Mouse (Mus musculus): Measurements from ENCODE around the gene Mtap. TPM values are rescaled to one million over a fixed set of nuclear protein-coding genes. Genes with fewer than 3 reads are reported as not detected.
A peak's percentile ranks its signal among the peaks of the same experiment; 100 is the strongest.

The Mtap gene
- total and polyA plus RNA-seq, 3 experiments, result 36.7 to 52.0 (median 45.4) TPM

DNA sequence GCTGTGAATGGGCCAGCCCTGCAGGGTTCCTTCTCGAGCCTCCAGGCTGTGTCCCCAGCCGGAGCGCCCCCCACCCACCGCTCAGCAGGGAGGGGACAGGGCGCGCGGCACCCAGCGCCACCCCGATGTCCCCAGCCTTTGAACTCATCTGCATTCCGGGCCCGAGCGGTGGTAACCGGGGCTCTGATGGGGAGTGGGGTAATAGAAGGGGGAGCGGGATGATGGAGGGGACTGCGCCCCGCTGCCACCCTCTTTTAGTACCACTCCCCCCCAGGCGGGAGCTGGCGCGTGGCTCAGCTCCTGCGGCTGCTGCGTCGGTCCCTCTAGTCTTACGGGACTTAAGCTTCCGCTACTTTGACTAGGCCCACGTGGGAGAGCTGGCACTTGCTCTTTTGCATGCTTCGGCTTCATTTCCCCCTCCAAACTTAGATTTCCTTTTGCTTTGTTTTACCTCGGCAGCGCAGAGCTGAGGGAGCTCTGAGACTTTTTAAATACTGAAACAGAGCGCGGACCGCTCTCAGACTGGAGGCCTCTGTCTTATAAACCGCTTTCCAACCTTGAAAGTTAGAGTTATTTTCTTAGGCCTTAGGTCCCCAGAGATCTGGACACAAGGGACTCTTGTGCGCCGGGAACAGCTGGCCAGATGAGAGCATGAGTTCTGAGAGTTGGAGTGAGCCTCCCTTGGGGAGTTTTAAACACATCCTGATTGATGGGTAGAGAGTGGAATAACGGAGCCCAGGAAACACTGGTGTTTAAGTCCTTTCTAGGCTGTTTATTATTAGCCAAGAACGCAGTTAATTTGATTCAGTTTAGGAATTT, 829 bp downstream of the Mtap start:
- no peaks in the 10 kb centered on the region for H3K27me3 ChIP-seq (ENCODE audit: control insufficient read depth in 1 of 2, insufficient read depth in 2 of 2, low read length in 2 of 2)
- peak; percentile 83 for DNase-seq (ENCODE audit: low read depth, low spot score)
- H3K9ac ChIP-seq (ENCODE audit: control insufficient read depth, low read depth, low read length, poor library complexity, severe bottlenecking), result peak overlapping the region; percentile 90
- peaks cover 0 to 45% of the 10 kb centered on the region in 2 experiments; a peak in 2 of 4 replicates for H3K36me3 ChIP-seq (ENCODE audit: control insufficient read depth in 1 of 2, insufficient read depth in 2 of 2, low read length in 2 of 2)
- H3K4me1 ChIP-seq (ENCODE audit: control insufficient read depth in 1 of 2, insufficient read depth in 2 of 2, low read length in 2 of 2), result peaks cover 7 to 19% of the 10 kb centered on the region in 2 experiments; a peak in 3 of 4 replicates
- no peaks in the 10 kb centered on the region for H3K9me3 ChIP-seq (replicated peaks; ENCODE audit: insufficient read depth, low read length)
- H3K27ac ChIP-seq (ENCODE audit: control insufficient read depth, low read depth, low read length), result peak overlapping the region; percentile 48
- peak overlapping the region; percentile 89 to 91 for H3K4me3 ChIP-seq (ENCODE audit: control insufficient read depth in 1 of 2, insufficient read depth in 1 of 2, low read depth in 2 of 2, low read length in 2 of 2)
- peaks cover 42% of the 10 kb centered on the region for H3K79me2 ChIP-seq (ENCODE audit: control insufficient read depth, insufficient read depth, low read length, poor library complexity)
- TF ChIP-seq ETS1 (IDR thresholded peaks at IDR 0.05; ENCODE audit: low read depth, low read length) (peak; percentile 28; the same call in 1 of the 2 replicates), BHLHE40 (IDR thresholded peaks at IDR 0.05; ENCODE audit: borderline replicate concordance, low read depth, low read length) (no peak), RCOR1 (IDR thresholded peaks at IDR 0.05; ENCODE audit: low read depth, low read length) (0 out of 2 replicates have a peak, but pooled peaks have one; percentile 15), GATA1 (IDR thresholded peaks at IDR 0.05; ENCODE audit: low read depth, low read length) (no peak), CHD1 (IDR thresholded peaks at IDR 0.05; ENCODE audit: low read depth, low read length) (no peak), E2F4 (IDR thresholded peaks at IDR 0.05; ENCODE audit: borderline replicate concordance, low read depth, low read length) (no peak), ZNF384 (IDR thresholded peaks at IDR 0.05; ENCODE audit: low read depth, low read length) (no peak), MAZ (IDR thresholded peaks at IDR 0.05; ENCODE audit: low read depth, low read length) (peak; percentile 48), USF1 (IDR thresholded peaks at IDR 0.05; ENCODE audit: low read depth, low read length) (peak; percentile 72; the same call in 1 of the 2 replicates), NRF1 (IDR thresholded peaks at IDR 0.05; ENCODE audit: insufficient read depth, low read depth, low read length, poor library complexity, severe bottlenecking) (no peak), GABPA (IDR thresholded peaks at IDR 0.05; ENCODE audit: low read depth, low read length) (no peak), POLR2A (IDR thresholded peaks at IDR 0.05; ENCODE audit: control insufficient read depth in 1 of 2, insufficient read depth in 1 of 2, low read depth in 1 of 2, low read length in 2 of 2, poor library complexity in 1 of 2) (no peak; a peak in 1 of 4 replicates), MYC (IDR thresholded peaks at IDR 0.05; ENCODE audit: low read depth, low read length) (peak; percentile 83), KAT2A (conservative IDR thresholded peaks at IDR 0.05; ENCODE audit: low read depth, low read length) (no peak), SMC3 (IDR thresholded peaks at IDR 0.05; ENCODE audit: low read depth, low read length) (no peak), TBP (IDR thresholded peaks at IDR 0.05; ENCODE audit: low read depth, low read length) (0 out of 2 replicates have a peak, but pooled peaks have one; percentile 4), MXI1 (IDR thresholded peaks at IDR 0.05; ENCODE audit: low read depth, low read length) (peak; percentile 97), NELFE (IDR thresholded peaks at IDR 0.05; ENCODE audit: low read depth, low read length) (no peak), USF2 (IDR thresholded peaks at IDR 0.05; ENCODE audit: borderline replicate concordance in 1 of 2, insufficient read depth in 1 of 2, low read depth in 1 of 2, low read length in 2 of 2) (no peak), CTCF (IDR thresholded peaks at IDR 0.05 in 2 of 3, conservative IDR thresholded peaks at IDR 0.05 in 1 of 3; ENCODE audit: control insufficient read depth in 1 of 3, insufficient read depth in 1 of 3, low read depth in 2 of 3, low read length in 3 of 3, poor library complexity in 1 of 3, severe bottlenecking in 1 of 3) (no peak), POLR2AphosphoS2 (IDR thresholded peaks at IDR 0.05; ENCODE audit: low read length) (no peak), POLR2AphosphoS5 (IDR thresholded peaks at IDR 0.05; ENCODE audit: borderline replicate concordance, low read depth, low read length) (no peak), SIN3A (IDR thresholded peaks at IDR 0.05; ENCODE audit: low read length) (peak; percentile 74; the same call in 1 of the 2 replicates), RAD21 (IDR thresholded peaks at IDR 0.05; ENCODE audit: low read depth, low read length) (no peak), CHD2 (IDR thresholded peaks at IDR 0.05; ENCODE audit: low read length) (no peak), JUND (IDR thresholded peaks at IDR 0.05; ENCODE audit: low read depth, low read length) (peak; percentile 31; the same call in 1 of the 2 replicates), MEF2A (IDR thresholded peaks at IDR 0.05; ENCODE audit: extremely low read depth, insufficient replicate concordance, low read depth, low read length, poor library complexity, severe bottlenecking) (no peak), ZKSCAN1 (IDR thresholded peaks at IDR 0.05; ENCODE audit: low read depth, low read length) (no peak), MAX (IDR thresholded peaks at IDR 0.05; ENCODE audit: low read length) (peak; percentile 90), TCF12 (IDR thresholded peaks at IDR 0.05; ENCODE audit: low read depth, low read length) (no peak), ELF1 (IDR thresholded peaks at IDR 0.05; ENCODE audit: low read depth, low read length) (no peak), ZMIZ1 (IDR thresholded peaks at IDR 0.05; ENCODE audit: low read depth, low read length) (no peak), TAL1 (IDR thresholded peaks at IDR 0.05; ENCODE audit: low read length) (no peak), UBTF (IDR thresholded peaks at IDR 0.05; ENCODE audit: borderline replicate concordance, insufficient read depth, low read depth, low read length) (no peak), HCFC1 (IDR thresholded peaks at IDR 0.05; ENCODE audit: low read depth, low read length) (no peak; the same call in 1 of the 2 replicates)

All from MEL (cell line).